Mouse (Mus musculus) thymus, adult 2 months (tissue): ENCODE results near the gene 1700010I14Rik.

Experiments used
- CTCF ChIP-seq: fragments of 200-500 bp; IDR thresholded peaks from 2 replicates; pipeline ENCODE4 v1.5.1; 2012; ENCODE audit warnings: mild to moderate bottlenecking, control low read depth, low read length, moderate library complexity, borderline replicate concordance; ENCODE audit not compliant: control insufficient read depth, poor library complexity, insufficient read depth; ENCODE audit errors: extremely low read depth
- POLR2A ChIP-seq: fragments of 200-500 bp; IDR thresholded peaks from 2 replicates; pipeline ENCODE4 v1.6.1; 2012; ENCODE audit warnings: mild to moderate bottlenecking, low read length, control low read depth, moderate library complexity; ENCODE audit not compliant: control insufficient read depth, poor library complexity, insufficient read depth; ENCODE audit errors: extremely low read depth

DNA sequence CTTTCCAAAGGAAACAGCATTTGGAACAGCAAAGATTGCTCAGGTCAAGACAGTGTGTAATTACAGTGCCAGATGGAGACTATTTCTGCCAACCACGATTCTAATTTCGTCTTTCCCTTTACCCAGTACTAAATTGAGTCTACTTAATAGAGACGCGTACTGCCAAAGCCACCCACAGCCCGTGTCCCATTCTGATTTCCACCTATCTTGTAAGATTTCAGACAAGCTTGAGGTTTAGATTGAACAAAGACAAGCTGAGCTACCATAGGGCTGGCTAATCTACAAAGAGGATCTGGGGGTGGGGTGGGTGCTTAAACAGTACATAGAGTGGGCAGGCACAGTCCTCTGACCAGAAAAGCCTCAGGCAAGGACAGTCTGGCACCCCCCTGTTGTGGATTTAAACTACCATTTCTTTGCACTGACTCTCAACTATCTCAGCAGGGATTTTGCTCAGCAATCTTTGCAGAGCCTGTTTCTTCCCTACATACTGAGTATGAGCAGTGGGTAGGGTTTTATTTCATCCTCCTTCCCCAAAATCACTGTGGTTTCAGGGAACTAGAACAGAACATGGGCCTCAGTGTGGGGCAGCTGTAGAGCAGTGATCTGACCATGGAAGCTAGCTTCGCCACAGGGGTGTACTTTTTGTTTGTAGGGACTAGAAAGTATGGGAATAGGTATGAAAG lies 44.4 kb downstream of the 1700010I14Rik start:
- TF ChIP-seq CTCF (no peak), POLR2A (no peak)
